Mouse (Mus musculus) forelimb bud, embryonic 11.5 days (tissue): ENCODE results near the gene Efnb3.
"Not testable (repeated sequence)": the region's sequence is repeated elsewhere in the genome, so short reads cannot be mapped to it uniquely, and the experiment has no call there.

ENCODE experiments used
- DNase-seq: peaks from one replicate; pipeline ENCODE4 v3.0.0-alpha.2; 2012; ENCODE audit warnings: low read depth, low spot score

The Efnb3 gene

DNA sequence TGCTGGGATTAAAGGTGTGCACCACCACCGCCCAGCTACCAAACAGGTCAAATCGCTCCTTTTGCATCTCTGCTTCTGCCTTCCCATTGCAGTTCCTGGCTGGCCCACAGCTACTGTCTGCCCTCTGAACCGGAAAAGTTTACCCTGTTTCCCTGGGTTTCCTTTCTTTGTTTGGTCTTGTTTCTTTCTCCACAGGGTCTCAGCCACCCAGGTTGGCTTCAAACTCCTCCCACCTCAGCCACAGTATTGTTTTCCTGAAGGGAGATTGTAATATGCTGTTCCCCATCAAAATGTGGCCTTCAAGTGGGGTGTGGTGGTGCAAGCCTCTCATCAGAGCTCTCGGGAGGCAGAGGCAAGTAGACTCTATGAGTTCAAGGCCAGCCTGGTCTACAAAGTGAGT is 8.7 kb downstream of the Efnb3 start:
- DNase-seq, result no peak

DNA sequence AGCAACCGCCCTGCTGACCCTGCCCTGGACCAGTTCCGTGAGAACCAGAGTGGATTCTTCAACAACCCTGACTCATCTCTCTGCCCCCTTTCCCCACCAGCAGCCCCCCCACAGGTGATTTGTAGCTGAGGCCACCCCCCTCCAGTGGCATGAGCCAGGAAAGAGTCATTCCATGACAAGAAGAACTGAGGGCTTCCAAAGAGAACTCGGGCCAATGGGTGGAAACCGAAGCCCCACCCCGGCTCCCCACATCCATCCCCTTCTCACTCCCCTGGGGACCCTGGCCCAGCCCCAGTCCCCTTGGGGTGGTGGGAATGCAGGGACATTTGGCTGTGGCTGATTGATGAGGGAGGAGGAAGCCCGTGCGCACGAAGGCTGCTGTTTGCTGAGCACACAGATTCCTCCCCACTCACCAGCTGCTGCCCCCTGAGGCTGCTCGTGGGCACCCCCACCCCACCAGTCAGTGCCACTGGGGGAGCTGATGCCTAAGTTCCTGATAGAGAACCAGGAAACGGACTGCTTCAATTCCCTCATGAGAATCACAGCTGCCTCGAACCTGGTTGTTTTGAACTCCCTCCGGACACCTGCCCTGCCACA is 10.8 kb downstream of the Efnb3 start, which contains the start of gene Dnah2:
TSS of gene Dnah2 (minus strand) at position 51 of the 597 bp plus-strand sequence.
- DNase-seq, result no peak

DNA sequence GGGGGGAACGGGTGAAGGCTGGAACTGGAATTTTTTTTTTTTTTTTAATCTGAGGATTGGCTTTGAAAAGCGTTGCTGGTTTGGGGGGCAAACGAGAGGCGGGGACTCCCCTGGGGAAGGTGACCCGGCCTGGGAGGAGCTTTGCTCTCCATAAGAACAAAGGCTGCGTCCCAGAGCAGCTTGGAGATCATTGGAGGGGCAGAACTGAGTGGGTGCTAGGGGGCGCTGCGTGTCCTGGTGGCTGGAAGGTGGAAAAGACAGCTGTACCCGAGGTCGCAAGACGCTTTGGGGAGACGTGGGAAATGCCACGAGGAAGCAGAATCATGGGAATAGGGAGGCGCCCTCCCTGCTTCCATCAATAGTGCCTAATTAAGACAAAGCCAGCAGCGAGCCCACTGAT is 12.9 kb downstream of the Efnb3 start:
- DNase-seq, result peak; percentile 63

DNA sequence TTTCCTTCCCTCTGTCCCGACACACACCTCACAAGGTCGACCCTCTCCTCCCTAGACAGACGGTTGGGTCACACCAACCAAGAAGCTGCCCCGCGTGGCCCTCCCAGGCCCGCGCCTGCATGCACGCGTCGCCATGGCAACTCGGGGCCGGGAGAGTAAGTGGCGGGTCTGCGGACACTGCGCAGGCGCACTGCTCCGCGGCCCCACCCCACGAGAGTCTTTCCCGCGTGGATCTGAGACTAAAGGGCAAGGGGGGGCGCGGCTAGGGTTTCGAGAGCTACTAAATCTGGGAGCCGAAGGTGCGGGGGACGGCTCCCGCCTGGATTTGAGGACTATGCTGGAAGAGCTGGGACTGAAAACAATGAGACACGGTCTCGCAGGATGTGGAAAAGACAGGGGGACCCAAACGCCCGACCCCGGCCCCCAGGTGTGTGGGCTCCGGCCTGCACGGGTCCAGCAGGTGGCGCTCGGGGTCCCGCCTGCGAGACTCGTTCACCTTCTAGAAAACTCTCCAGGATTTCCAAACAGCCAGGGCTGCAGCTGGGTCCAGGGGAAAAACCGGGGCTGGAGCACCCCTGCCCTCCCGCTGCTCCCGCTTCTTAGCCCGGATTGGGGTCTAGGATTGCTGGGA is 13.5 kb downstream of the Efnb3 start:
- DNase-seq, result peak; percentile 89

DNA sequence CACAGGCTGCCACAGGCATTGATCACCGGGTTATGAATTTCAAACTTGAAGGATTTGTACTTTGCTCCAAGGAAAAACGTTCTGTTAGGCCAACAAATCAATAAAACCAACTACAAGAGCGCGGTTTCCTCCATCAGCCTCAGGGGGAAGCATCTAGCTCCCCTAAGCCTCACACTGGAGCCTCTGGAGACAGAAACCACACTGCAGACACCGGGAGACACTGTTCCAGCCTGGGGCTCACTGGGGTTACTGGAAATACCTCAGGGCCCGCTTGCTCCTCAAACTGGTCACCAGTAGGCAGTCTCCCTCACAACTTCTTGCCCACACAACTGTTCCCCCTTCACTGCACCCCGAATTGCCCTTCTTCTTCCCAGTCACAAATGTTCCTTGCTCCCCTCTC is 14.0 kb downstream of the Efnb3 start:
- DNase-seq, result no peak

DNA sequence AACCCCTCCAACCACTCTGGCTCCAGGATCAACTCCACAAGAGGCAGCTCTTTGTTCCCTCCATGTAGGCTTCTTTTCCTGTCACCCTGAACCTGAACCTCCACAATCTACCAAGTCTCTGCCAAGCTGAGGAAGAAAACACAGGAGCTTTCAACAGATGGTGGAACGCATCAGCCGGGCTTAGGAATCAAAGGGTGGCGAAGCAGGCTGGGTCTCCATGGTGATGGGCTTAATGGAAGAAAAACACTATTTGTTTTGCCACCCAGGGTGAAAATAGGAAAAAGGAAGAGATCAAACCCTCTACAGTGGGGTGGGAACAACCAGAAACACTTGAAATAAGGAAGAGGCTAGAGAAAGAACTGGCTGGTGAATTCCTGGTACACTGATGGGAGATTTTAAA is 16.4 kb downstream of the Efnb3 start:
- no peak for DNase-seq

DNA sequence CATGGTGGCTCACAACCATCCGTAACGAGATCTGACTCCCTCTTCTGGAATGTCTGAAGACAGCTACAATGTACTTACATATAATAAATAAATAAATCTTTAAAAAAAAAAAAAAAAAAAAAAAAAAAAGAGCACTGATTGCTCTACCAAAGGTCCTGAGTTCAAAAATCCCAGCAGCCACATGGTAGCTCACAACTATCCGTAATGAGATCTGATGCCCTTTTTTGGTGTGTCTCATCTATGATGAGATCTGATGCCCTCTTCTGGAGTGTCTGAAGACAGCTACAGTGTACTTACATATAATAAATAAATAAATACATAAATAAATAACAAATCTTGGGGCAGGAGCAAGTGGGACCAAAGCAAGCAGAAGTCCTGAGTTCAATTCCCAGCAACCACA is 18.3 kb downstream of the Efnb3 start:
- DNase-seq, result not testable (repeated sequence)

DNA sequence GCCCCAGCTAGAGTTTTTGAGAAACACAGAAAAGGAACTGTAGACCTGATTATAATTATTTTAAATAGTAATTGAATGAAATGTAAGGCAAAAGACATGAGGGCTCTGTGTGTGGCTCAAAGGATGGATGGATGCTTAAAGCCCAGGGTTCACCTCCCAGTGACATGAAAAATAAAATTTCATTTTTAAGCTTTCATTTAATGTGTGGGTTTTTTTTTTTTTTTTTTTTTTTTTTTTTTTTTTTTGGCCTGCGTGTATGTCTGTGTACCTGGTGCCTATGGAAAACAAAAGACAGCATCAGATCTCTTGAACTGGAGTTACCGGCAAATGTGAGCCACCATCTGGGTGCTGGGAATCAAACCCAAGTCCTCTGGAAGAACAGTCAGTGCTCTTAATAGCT is 19.3 kb downstream of the Efnb3 start:
- DNase-seq, result no peak

DNA sequence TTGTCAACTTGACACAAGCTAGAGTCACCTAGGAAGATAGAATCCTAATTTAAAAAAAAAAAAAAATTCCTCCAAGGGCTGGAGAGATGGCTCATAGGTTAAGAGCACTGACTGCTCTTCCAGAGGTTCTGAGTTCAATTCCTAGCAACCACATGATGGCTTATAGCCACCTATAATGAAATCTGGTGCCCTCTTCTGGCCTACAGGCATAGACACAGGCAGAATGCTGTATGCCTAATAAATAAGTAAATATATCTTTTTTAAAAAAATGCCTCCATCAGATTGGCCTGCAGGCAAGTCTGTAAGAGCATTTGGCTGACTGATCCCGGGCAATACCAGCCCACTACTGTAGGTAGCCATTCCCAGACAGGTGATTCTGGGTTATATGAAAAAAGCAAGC is 25.0 kb downstream of the Efnb3 start:
- DNase-seq, result no peak

DNA sequence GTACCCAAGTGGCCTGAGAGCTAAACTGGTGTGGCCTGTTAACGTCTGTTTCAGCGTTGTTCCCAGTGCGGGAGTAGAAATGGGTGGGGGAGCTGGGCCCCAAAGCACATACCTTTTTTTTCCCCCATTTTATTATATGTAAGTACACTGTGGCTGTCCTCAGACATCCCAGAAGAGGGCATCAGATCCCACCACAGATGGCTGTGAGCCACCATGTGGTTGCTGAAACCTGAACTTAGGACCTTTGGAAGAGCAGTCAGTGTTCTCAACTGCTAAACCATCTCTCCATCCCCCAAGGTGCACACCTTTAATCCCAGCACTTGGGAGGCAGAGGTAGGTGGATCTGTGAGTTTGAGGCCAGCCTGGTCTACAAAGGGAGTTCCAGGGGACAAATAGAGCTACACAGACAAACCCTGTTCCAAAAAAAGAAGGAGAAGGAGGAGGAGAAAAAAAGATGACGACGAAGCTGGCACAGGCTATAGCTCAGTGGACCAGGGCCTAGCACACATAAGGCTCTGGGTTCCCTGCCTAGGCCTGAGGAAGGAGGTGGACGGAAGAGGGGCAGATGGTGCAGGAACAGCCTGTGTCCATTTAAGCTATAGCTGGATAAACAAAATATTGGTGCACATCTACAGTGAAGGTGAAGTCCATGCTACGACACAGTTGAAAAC is 27.4 kb downstream of the Efnb3 start:
- no peak for DNase-seq

DNA sequence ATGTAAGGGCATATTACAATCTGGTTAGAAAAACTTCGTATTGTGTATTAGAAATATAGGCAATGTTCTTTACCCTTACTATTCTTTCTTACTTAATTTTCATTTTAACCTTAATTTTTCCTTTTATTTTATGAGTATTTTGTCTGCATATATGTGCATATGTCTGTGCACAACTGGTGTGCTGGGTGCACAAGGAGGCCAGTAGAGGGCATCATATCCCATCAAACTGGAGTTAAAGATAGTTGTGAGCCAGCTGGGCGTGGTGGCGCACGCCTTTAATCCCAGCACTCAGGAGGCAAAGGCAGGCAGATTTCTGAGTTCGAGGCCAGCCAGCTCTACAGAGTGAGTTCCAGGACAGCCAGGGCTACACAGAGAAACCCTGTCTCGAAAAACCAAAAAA is 29.2 kb downstream of the Efnb3 start:
- not testable (repeated sequence) for DNase-seq

DNA sequence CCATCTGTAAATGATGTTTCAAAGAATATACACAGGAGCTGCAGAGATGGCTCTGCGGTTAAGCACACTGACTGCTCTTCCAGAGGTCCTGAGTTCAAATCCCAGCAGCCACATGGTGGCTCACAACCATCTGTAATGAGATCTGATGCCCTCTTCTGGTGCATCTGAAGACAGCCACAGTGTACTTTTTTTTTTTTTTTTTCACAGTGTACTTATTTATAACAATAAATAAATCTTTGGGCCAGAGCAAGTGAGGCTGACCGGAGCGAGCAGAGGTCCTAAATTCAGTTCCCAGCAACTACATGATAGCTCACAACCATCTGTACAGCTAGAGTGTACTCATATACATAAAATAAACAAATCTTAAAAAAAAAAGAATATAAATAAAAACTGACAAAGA is 29.7 kb downstream of the Efnb3 start:
- not testable (repeated sequence) for DNase-seq

DNA sequence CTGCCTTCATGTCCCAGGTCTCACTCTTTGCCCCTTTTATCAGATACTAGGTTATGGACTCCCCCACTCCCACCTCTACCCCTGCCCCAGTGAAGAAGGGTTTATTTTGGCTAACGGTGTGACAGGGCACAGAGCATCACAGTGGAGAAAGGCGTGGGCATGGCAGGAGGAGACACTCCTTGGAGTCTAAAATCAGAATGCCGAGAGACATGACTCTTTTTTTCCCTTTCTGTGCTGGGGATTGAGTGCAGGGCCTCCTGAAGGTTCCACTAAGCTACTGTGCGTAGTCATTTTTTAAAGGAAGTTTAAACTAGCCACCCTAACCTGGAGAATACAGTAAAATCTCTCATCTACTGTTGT is 32.0 kb downstream of the Efnb3 start:
- DNase-seq, result no peak

DNA sequence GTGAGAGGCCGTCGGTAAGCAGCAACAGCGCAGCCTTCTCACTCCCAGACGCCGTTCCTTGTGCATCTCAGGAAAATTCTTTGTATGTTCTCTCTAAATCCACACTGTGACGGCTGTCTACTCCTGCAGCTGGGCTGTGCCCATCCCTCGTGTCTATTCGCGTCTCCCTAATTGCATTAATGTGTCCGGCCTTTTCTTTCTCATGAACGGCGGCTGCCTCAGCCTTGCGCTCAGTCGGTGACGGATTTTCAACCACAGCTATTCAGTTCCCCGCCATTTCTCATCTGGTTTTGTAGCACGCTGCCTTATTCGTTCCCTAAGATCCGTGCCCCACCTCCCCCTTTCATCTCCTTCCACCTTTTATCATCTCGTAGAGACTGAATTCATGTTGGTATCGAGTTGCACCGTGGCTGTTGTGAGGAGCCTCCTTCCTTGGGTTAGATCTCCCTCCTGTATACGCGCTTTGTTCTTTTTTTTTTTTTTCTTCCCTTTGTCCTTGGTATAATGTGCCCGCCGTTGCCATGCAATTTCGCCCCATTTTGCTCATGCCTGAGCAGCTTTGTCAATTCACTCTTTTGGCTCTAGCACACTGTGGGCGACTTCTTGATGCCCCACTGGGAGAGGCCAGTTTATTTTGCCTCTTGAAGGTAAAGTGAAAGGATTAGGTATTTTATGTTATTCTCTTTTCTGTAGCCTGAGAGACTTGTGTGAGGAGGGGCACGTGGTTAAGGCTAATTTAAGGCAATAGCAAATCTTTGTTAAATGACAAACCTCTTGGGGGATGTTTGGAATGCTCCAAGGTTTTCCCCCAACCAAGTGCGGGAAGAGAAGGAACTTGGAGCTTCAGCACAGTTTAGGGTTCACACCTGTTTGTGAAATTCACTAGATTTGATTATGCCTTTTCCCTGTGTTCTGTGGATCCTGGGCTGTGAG is 32.6 kb downstream of the Efnb3 start:
- peak; percentile 63 for DNase-seq

DNA sequence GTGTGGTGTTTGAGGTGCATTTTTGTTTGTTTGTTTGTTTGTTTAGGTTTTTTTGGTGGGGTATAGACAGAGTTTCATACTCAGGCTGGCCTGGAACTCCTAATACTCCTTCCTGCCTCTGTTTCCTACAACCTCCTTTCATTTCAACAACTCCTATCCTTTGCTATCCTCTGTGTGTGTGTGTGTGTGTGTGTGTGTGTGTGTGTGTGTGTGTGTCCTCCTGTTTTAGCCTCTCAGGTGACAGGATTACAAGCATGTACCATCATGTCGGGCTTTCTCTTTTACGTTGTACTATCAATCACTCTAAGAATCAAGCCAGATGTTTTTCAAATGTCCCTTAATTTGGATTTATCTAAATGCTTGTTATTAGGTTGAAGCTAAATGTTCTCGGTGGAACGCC is 33.4 kb downstream of the Efnb3 start:
- DNase-seq, result no peak

DNA sequence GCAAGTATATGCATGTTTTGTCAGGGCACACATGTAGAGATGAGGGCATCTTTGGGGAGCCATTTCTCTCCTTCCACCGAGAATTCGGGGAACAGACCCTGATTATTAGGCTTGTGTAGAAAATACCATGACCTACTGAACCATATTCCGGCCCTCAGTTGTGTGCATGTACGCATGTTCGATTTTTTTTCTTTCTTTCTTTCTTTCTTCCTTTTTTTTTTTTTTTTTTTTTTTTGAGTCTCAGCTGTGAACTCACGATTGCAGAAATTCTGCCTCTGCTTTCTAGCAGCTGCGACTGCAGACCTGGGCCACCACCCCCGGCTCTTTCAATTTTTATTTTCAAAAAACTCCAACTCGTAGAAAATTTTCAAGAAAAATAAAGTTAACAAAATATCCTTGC is 34.3 kb downstream of the Efnb3 start:
- no peak for DNase-seq

DNA sequence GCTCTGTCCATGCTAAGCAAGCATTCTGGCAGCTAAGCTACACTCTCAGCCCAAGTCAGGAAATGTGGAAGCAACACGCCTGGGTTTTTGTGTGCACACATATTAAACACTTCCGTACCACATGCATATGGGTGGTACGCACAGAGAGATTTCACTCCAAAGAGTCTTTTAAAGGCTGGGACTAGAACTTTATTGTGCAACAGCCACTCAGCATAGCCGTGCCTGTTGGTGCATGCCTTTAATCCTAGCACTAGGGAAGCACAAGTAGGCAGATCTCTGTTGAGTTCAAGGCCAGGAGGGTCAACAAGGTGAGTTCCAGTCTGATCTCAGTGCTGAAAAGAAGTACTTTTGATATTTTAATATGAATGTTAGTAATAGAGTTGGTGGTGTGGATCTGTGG is 36.4 kb downstream of the Efnb3 start:
- DNase-seq, result no peak

DNA sequence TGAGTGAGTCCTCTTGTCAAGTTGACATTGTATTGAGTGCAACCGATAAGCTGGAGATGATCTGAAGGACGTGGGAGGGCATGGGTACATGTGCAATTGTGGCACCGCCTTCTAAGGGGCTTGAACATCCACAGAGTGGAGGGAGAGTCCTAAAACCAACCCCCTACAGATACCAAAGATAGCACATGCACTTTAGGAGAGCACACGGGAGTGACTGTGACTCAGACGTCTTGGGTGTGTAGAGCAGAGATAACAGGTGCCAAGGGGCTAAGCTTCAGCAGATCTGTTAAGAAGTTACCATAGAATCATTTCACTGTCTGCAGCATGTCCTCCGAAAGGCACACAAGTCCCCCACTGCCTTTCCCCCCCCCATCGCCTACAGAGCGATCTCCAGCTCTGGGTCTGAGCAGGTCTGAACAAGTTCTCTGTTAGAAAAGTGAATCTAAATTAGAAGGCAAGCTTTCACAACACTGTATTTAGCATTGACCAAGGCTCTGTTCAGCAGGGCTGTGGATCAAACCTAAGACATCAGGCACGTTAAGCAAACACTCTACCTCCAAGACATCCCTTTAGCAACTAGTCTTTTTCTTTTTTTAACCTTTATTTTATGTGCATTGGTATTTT is 38.4 kb downstream of the Efnb3 start:
- no peak for DNase-seq

DNA sequence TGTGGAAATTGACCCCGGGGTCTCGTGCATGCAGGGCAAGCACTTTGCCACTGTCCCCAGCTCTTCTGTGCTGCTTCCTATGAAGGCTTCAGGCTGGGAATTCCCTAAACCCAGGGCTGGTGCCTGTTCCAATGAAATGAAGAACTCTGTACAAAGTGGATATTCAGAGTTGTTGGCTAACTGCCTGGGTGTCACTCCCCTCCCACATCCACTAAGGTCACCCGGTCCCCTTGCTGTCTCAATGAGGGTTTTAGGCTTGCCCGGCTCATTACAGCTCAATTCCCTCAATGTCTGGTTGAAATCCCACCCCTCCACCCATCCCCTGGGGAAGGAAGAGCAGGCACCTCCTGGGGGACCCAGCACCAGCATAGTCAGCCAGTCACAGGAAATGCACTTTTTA is 40.0 kb downstream of the Efnb3 start:
- DNase-seq, result no peak

DNA sequence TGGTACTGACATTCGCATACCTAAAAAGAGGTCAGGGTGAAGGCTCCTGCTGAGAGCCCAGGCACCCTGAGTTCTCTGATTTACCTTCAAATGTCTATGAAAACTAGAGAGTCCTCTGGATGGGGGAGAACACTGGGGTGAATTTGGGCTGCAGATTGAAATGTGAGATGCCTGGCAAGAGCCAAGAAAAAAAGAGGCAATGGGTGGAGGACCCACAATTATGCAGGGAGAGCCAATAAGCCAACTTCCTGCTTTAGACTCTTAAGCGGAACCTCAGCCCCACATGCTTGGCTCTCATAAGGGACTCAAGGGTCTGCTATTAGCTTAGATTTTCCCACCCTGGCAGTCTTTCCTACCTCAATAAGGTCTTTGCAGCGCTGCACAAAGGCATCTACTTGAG is 43.3 kb downstream of the Efnb3 start:
- no peak for DNase-seq

DNA sequence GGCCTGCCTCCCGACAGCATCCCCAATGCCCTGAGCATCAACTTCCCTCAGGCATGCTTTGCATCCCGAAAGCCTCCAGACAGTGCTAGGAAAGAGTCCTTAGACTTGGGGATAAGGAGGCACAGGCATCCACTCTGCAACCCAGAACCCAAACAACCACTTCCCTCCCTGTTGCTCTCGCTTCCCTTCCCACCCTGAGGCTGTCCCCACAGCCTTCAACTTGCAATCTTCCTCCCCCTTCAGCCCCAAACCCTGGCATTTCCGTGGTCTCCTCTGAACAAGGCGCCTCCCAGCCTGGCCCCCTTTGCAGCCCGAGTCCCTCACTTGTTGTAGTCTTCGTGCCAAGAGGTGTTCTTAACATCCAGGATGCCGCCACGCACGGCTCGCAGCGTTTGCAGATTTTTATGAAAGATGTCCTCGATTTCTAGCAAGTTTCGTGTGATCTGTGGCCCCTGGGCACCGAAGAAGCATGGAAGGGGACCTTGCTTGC is 43.8 kb downstream of the Efnb3 start:
- no peak for DNase-seq

DNA sequence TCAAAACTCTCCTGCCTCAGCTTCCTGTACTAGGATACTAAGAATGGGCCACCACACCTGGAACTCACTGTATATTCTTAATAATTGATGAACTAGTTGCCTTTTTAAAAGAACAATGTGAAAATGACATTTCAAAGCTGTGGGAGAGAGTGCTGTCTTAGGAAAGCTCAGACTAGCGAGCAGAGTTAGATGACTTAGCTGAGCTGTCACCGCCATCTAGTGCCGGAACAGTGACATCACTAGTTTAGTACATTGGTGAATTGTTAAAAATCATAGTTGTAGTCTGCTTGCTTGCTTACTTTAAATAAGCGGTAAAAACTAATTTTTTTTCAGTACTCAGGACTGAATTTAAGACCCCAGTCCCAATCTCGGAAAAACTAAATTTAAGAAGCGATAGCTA is 46.2 kb downstream of the Efnb3 start:
- peak; percentile 57 for DNase-seq
